Mouse (Mus musculus) liver, adult 2 months (tissue): Measurements from ENCODE around the gene Bri3bp.
"Not testable (repeated sequence)": the region's sequence is repeated elsewhere in the genome, so short reads cannot be mapped to it uniquely, and the experiment has no call there.

Experiments
- CTCF ChIP-seq: fragments of 200-500 bp; IDR thresholded peaks from 2 replicates; pipeline ENCODE4 v1.5.1; 2011; ENCODE audit warnings: low read depth, low read length, control low read depth
- POLR2A ChIP-seq: fragments of 200-500 bp; IDR thresholded peaks from 2 replicates; pipeline ENCODE4 v1.6.1; 2011; ENCODE audit warnings: low read length, control low read depth; ENCODE audit not compliant: insufficient read depth; ENCODE audit errors: extremely low read depth

DNA sequence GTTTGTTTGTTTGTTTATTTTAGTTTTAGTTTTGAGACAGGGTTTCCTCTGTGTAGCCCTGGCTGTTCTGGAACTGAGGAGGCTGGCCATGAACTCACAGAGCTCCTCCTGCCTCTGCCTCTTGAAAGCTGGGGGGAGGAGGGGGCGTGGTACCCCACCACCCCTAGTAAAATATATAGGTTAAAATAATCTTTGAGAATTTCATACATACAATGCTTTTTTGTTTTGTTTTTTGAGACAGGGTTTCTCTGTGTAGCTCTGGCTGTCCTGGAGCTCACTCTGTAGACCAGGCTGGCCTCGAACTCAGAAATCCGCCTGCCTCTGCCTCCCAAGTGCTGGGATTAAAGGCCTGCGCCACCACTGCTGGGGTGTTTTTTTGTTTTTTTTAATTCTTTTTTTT lies 49.2 kb upstream of the Bri3bp start:
- not testable (repeated sequence) for TF ChIP-seq CTCF, POLR2A
